Mouse (Mus musculus) midbrain, embryonic 12.5 days (tissue): Measurements from ENCODE around the gene Lrmda. TPM values are rescaled to one million over a fixed set of nuclear protein-coding genes. Genes with fewer than 3 reads are reported as not detected.

Experiments
- ATAC-seq: fragments of 200-750 bp; cut with Nextera tagmentation; 2 replicates; pipeline ENCODE4 v1.8.0; 2017; ENCODE audit warnings: low read depth, moderate TSS enrichment, moderate library complexity; ENCODE audit not compliant: low FRiP score
- H3K27ac ChIP-seq: fragments of 300-500 bp; sonication (generic); replicated peaks from 2 replicates; pipeline ENCODE4 v1.5.1; 2016; ENCODE audit warnings: mild to moderate bottlenecking
- H3K27me3 ChIP-seq: fragments of 300-500 bp; sonication (generic); 2 replicates; pipeline ENCODE4 v1.6.1; 2016; ENCODE audit warnings: mild to moderate bottlenecking
- H3K36me3 ChIP-seq: fragments of 300-500 bp; sonication (generic); 2 replicates; pipeline ENCODE4 v1.6.1; 2016
- H3K4me1 ChIP-seq: fragments of 300-500 bp; sonication (generic); 2 replicates; pipeline ENCODE4 v1.6.1; 2016
- H3K4me2 ChIP-seq: fragments of 300-500 bp; sonication (generic); replicated peaks from 2 replicates; pipeline ENCODE4 v1.6.1; 2016; ENCODE audit warnings: mild to moderate bottlenecking, moderate library complexity
- H3K4me3 ChIP-seq: fragments of 300-500 bp; sonication (generic); 2 replicates; pipeline ENCODE4 v1.5.1; 2016; ENCODE audit warnings: mild to moderate bottlenecking
- H3K9ac ChIP-seq: fragments of 300-500 bp; sonication (generic); replicated peaks from 2 replicates; pipeline ENCODE4 v1.6.1; 2016; ENCODE audit warnings: mild to moderate bottlenecking, moderate library complexity
- H3K9me3 ChIP-seq: fragments of 300-500 bp; sonication (generic); 2 replicates; pipeline ENCODE4 v1.6.1; 2016; ENCODE audit warnings: mild to moderate bottlenecking
- WGBS: fragments of 180-500 bp; shearing (Covaris S2); methylation state at CpG from one replicate; pipeline ENCODE4 v1.1.7; 2016; 5-methylcytosine and 5-hydroxymethylcytosine counted together
- polyA plus RNA-seq: library from polyadenylated mRNA; unstranded; fragments of >200 nt; fragmentation: Nextera tagmentation; extraction: Ambion mirVana; gene quantifications from 2 replicates; pipeline ENCODE4 v1.2.1, GENCODE M21; 2016

Gene Lrmda
- polyA plus RNA-seq, 1 experiment from 2014 or later: not detected

DNA sequence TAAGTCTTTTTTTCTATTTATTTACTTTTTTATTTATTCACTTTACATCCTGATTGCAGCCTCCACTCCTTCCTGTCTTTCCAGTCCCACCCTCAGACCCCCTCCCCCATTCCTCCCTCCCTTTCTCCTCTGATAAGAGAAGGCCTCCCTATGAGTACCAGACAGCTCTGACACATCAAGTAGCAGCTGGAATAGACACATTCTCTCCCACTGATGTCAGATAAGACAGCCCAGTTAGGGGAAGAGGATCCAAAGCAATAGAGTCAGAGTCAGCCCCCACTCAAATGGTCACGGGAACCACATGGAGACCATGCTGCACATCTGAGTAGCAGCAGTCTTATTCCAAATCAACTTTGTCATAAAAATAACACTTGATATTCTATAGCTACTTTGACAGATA is 700.5 kb downstream of the Lrmda start:
- no peak for ATAC-seq
- Histone ChIP-seq H3K27me3 (no peaks in the 10 kb centered on the region), H3K4me1 (peaks cover 11% of the 10 kb centered on the region), H3K36me3 (no peaks in the 10 kb centered on the region), H3K9me3 (no peaks in the 10 kb centered on the region), H3K4me2 (no peak overlapping the region), H3K9ac (no peak overlapping the region), H3K4me3 (no peak overlapping the region), H3K27ac (no peak overlapping the region)
- WGBS: 88% methylated on average over 1 of the region's 1 CpGs

DNA sequence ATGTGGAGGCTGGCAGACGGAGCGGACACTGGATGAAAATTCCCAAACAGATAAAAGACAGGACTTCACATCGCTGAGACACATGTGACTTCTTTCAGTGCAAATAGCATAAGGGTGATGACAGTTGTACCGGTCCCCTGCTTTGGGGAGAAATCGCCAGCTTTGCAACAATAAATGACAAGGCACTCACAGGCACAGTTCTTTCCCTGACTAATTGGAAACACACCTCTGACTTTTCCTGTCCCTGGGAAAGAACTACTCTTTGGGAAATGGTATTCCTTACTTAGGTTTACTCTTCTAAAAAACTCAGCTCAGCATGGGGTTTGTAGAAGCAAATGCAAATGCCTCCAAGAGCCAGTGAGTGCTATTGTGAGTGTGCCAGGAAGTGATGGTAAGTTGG is 702.3 kb downstream of the Lrmda start:
- no peak overlapping the region for H3K4me3 ChIP-seq
- H3K27me3 ChIP-seq: no peaks in the 10 kb centered on the region
- H3K9ac ChIP-seq: no peak overlapping the region
- H3K9me3 ChIP-seq: no peaks in the 10 kb centered on the region
- ATAC-seq: no peak
- no peaks in the 10 kb centered on the region for H3K36me3 ChIP-seq
- H3K27ac ChIP-seq: no peak overlapping the region
- 28% methylated on average over 5 of the region's 5 CpGs for WGBS
- peaks cover 11% of the 10 kb centered on the region for H3K4me1 ChIP-seq
- H3K4me2 ChIP-seq: no peak overlapping the region

DNA sequence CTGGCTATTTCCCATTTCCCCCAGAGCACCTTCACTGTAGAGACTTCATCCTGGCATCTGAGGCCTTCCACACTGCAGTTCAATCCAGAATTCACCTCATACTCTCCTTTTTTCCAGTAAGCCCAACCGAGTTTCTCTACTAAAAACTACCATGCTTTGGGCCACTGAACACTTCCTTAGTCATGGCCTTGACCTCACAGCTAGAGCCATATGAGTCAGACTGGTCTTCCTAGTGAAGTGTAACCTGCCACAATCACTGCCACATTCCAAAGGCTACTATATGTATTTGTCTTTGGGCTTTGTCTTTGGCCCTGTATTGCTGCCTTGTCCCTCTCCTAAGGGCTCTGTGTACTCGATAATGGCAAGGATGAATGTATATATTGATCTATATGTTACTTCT is 708.0 kb downstream of the Lrmda start:
- WGBS: 84% methylated on average over 2 of the region's 2 CpGs
- no peak overlapping the region for H3K9ac ChIP-seq
- no peak overlapping the region for H3K27ac ChIP-seq
- H3K9me3 ChIP-seq: no peaks in the 10 kb centered on the region
- ATAC-seq: no peak
- no peaks in the 10 kb centered on the region for H3K36me3 ChIP-seq
- no peak overlapping the region for H3K4me2 ChIP-seq
- H3K27me3 ChIP-seq: no peaks in the 10 kb centered on the region
- H3K4me1 ChIP-seq: no peaks in the 10 kb centered on the region
- no peak overlapping the region for H3K4me3 ChIP-seq

DNA sequence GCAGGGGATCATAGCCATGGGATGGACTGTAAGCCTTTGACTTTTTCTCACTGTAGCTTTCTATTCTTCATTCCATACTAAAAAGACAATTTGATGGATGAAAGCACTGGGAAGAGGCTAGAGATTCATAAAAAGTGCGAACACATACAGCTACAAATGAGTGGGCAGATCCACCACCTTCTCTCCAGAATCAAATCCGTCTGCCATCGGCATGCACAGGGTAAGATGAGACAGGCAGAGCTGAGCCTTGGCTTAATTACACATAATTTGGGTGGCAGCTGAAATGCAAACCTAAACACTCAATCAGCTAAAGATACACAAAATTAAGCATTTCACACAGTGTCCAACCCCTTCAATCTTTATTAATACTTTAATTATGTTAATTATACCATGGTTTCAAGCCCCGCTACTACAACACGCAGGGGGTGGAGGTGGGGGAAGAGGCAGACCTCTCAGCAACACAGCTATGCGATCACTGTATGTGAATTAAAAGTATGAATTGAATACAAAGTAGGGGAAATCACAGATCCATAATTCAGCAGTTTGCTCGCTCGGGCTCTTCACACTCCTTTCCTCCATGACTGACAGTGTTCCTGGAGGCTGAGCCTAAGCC is 709.2 kb downstream of the Lrmda start:
- H3K36me3 ChIP-seq: no peaks in the 10 kb centered on the region
- no peak overlapping the region for H3K4me2 ChIP-seq
- H3K4me3 ChIP-seq: no peak overlapping the region
- H3K4me1 ChIP-seq: no peaks in the 10 kb centered on the region
- H3K9me3 ChIP-seq: no peaks in the 10 kb centered on the region
- no peak overlapping the region for H3K9ac ChIP-seq
- no peaks in the 10 kb centered on the region for H3K27me3 ChIP-seq
- no peak for ATAC-seq
- H3K27ac ChIP-seq: no peak overlapping the region
- whole genome bisulfite sequencing: 83% methylated on average over 8 of the region's 8 CpGs

DNA sequence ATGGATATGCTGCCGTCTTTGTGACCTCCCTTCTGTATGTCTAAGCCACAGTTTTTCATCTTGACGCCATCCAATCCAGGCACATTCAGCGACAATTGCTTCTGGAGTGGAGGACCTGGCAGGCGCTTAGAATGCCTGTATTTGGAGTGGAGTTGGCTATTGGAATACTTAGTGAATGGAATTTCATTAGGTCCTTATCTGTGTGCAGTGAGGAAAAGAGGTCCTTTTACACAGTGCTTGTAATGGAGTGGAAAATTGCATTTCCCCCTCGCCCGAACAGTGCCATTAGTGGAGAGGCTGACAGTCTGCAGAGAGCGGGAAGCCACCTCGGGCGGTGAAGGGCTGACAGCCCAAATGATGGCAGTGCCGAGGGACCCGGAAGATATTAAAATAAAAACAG is 719.1 kb downstream of the Lrmda start:
- WGBS: 74% methylated on average over 11 of the region's 11 CpGs
- H3K36me3 ChIP-seq: no peaks in the 10 kb centered on the region

DNA sequence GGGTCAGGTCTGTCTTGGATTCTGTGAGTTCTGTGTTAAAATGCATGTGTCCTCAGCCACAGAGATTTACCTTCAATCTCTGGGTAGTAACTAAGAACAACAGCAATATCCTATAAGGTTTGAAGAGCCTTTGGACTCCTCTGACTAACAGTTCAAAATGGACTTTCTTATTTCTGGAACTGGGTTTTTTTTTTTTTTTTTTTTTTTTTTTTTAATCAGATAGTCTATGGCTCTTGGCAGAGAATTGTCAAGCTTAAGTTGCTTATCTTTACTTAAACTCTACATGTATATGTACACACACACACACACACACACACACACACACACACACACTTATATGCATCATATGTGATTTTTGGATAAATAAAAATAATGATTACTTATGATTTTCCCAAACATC is 723.0 kb downstream of the Lrmda start:
- peaks cover 28% of the 10 kb centered on the region for H3K27me3 ChIP-seq
- H3K27ac ChIP-seq: no peak overlapping the region
- peaks cover 20% of the 10 kb centered on the region for H3K4me1 ChIP-seq
- no peak overlapping the region for H3K4me2 ChIP-seq
- ATAC-seq: no peak
- H3K36me3 ChIP-seq: no peaks in the 10 kb centered on the region
- H3K9me3 ChIP-seq: no peaks in the 10 kb centered on the region
- no peak overlapping the region for H3K4me3 ChIP-seq
- no peak overlapping the region for H3K9ac ChIP-seq

More for the DNA sequence above, 719.1 kb downstream of the Lrmda start:
- no peaks in the 10 kb centered on the region for H3K4me1 ChIP-seq
- H3K27ac ChIP-seq: no peak overlapping the region
- H3K27me3 ChIP-seq: peaks cover 24% of the 10 kb centered on the region
- no peak overlapping the region for H3K9ac ChIP-seq
- no peak overlapping the region for H3K4me3 ChIP-seq
- no peak for ATAC-seq
- no peak overlapping the region for H3K4me2 ChIP-seq
- H3K9me3 ChIP-seq: no peaks in the 10 kb centered on the region

DNA sequence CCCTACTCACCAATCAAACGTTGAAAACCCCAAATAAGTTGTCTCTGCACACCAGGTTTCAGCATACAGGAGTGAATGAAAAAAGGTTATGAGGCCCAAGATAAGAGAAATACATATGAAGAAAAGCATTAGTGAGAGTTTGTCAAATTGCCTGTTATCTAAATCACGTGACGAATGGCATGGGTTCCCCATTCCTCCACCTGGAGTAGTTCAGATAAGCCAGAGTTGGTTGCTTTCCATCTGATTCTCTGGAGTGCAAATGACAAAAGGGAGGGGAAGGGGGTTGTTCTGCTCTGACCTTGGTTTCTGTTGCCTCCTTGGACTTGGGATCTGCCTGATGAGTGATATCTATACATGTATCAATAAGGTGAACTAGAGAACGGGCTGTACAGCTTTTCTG is 723.8 kb downstream of the Lrmda start:
- Histone ChIP-seq H3K27me3 (peaks cover 25% of the 10 kb centered on the region), H3K4me2 (no peak overlapping the region), H3K4me3 (no peak overlapping the region), H3K9ac (no peak overlapping the region), H3K27ac (no peak overlapping the region), H3K9me3 (no peaks in the 10 kb centered on the region), H3K36me3 (no peaks in the 10 kb centered on the region), H3K4me1 (peaks cover 20% of the 10 kb centered on the region)
- WGBS: 83% methylated on average over 4 of the region's 4 CpGs
- no peak for ATAC-seq

DNA sequence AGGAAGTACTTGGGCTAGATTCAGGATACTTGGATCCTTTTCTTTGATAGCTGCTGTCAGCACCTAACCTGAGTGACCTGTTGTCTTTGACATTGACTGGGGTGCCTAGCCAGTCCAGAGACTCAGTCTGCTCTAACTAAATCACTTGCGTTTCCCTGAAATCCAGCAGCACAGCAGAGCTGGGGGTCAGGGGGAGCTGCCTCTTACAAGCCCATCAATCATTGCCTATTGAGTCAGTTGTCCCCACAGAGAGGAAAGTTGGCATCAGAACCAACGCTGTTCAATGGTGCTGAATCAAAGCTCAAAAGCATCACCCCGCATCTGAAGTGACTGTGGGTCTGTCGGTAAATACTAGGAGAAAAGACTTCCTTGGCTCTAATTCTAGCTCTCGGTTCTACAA is 725.2 kb downstream of the Lrmda start:
- Histone ChIP-seq H3K4me3 (no peak overlapping the region), H3K4me1 (peaks cover 20% of the 10 kb centered on the region), H3K9ac (no peak overlapping the region), H3K36me3 (no peaks in the 10 kb centered on the region), H3K4me2 (no peak overlapping the region), H3K9me3 (no peaks in the 10 kb centered on the region), H3K27me3 (peaks cover 24% of the 10 kb centered on the region), H3K27ac (no peak overlapping the region)
- no peak for ATAC-seq
- 19% methylated on average over 5 of the region's 5 CpGs for WGBS

DNA sequence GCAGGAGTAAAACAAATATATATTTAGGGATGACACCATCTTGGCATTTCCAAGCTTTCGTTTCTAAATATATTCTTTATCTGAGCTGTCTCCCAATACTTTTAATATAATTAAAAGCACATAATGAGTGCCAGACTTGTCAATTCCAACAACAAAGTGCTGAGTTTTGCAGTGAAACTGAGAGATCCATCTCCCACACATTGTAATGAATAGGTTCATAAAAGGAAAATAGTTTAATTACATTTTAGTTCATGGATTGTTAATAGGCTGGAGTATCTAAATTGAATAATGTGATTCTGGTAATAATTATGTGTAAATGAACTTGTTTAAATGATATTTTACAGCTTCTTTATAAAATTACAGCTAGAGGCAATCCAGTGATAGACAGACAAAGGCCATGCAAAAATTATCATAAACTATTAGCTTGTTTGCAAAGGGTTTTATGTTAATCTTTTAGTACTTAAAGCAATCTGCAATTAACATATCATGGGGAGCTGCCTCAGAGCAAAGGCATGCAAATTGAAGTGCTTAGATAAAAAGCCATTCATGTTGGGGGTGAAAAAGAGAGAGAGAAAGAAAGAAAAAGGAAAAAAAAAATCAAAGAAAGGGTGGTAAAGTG is 725.9 kb downstream of the Lrmda start:
- no peak overlapping the region for H3K4me3 ChIP-seq
- no peak overlapping the region for H3K9ac ChIP-seq
- 51% methylated on average over 1 of the region's 1 CpGs for WGBS
- no peak overlapping the region; the same call in 1 of the 2 replicates for H3K27ac ChIP-seq
- H3K27me3 ChIP-seq: peaks cover 18% of the 10 kb centered on the region; the same call in 1 of the 2 replicates
- peaks cover 20% of the 10 kb centered on the region for H3K4me1 ChIP-seq
- peak overlapping the region; percentile 26; the same call in 1 of the 2 replicates for H3K4me2 ChIP-seq
- H3K36me3 ChIP-seq: no peaks in the 10 kb centered on the region
- ATAC-seq: peak; percentile 56
- H3K9me3 ChIP-seq: no peaks in the 10 kb centered on the region

DNA sequence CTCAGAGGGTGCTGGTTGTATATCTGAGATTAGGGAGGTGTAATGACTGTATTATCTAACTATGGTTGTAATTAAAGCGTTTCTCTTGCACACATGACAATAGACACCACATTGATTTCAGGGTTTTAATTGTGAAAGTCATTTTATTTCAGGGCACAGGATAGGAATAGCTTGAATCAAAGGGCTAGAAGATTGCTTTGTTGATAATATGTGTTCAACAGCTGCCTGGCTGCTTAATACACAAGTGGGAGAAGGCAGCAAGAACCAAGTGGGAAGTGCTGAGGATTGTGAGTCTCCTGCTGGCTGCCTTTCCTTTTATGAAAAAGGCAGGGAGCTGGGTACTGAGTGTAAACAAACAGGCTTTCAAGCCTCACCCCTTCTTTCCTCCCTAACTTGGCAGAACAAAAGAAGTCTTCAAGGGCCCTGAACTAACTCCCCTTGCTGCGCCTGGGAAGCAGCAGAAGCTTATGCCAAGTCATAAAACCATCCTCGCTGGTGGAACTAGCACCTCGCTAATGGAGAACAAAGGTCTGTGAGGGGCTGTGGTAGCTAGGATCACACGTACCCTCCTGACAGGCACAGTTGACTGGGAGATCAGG is 726.5 kb downstream of the Lrmda start:
- H3K9me3 ChIP-seq: no peaks in the 10 kb centered on the region
- peaks cover 20% of the 10 kb centered on the region for H3K4me1 ChIP-seq
- no peak overlapping the region for H3K9ac ChIP-seq
- peak overlapping the region; percentile 64 for H3K27ac ChIP-seq
- H3K4me3 ChIP-seq: no peak overlapping the region
- peak; percentile 78 for ATAC-seq
- H3K27me3 ChIP-seq: peaks cover 21% of the 10 kb centered on the region; the same call in 1 of the 2 replicates
- WGBS: 1% methylated on average over 5 of the region's 5 CpGs
- peak overlapping the region; percentile 26 for H3K4me2 ChIP-seq
- no peaks in the 10 kb centered on the region for H3K36me3 ChIP-seq

DNA sequence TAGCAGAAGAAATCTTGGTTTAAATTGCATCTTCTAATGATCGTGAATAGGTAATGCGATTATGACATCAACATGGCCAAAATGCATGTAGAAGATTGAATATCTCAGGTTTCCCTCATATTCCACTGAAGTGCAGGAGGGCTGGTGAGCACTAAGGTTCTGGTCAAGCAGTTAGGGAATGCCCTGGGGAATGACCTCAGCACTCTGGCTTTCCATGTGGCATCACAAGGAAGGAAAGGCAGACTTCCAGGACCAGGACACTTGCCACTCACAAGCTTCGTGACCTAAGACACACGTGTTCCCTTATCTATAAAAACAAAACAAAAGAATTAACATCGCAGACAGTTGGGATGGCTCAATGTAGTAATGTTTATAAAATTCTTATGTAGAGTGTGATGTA is 728.3 kb downstream of the Lrmda start:
- H3K4me2 ChIP-seq: no peak overlapping the region
- H3K36me3 ChIP-seq: no peaks in the 10 kb centered on the region
- H3K4me3 ChIP-seq: no peak overlapping the region
- no peak for ATAC-seq
- H3K9me3 ChIP-seq: no peaks in the 10 kb centered on the region
- H3K4me1 ChIP-seq: peaks cover 20% of the 10 kb centered on the region
- H3K27ac ChIP-seq: no peak overlapping the region
- 93% methylated on average over 5 of the region's 5 CpGs for WGBS
- H3K27me3 ChIP-seq: peaks cover 21% of the 10 kb centered on the region; the same call in 1 of the 2 replicates
- no peak overlapping the region for H3K9ac ChIP-seq

DNA sequence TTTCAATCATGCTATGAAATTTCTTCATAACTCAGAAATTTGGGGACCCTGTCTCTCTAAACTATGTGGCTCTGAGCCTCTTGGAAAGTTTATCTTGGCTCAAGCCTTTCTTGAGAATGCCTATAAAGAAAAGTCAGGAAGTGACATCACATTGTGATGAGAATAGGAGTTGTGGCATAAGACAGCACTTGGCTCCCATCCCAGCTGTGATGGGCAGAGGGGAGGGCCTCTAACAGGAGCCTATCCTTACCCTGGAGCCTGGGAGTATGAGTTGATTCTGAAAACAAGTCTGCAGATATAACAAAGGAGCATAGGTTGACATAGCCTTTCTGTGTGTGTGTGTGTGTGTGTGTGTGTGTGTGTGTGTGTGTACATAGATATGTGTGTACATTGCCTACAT is 730.9 kb downstream of the Lrmda start:
- Histone ChIP-seq H3K9ac (no peak overlapping the region), H3K4me2 (no peak overlapping the region), H3K36me3 (no peaks in the 10 kb centered on the region), H3K4me3 (no peak overlapping the region), H3K9me3 (no peaks in the 10 kb centered on the region), H3K27ac (no peak overlapping the region), H3K27me3 (peaks cover 5% of the 10 kb centered on the region; the same call in 1 of the 2 replicates), H3K4me1 (peaks cover 12% of the 10 kb centered on the region)
- ATAC-seq: no peak
